Mouse (Mus musculus): ENCODE data around the gene Olfr31.
A peak's percentile ranks its signal among the peaks of the same experiment; 100 is the strongest.

DNA sequence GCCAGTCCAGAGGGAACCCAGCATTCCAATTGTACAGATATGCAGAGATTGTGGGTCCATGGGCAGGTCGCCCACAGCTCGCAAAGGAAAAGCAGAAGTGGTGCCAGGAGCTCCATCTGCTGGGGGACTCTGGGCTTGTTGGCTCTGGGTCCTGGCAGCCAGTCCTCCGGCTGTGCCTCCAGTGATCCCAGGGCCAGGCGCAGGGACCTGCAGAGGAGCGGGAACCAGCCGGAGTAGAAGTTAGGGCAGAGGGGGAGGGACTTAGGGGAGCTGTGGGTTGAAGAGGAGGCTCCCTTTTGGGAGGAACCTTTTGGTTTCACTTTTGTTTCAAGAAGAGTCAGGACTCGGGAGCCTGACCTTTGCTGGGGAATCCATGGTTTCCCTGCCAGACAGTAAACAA lies 28.2 kb upstream of the Olfr31 start:
- TF ChIP-seq POLR2A (IDR thresholded peaks at IDR 0.05; ENCODE audit: low read depth, low read length): no peak
- 0 out of 2 replicates have a peak, but pooled peaks have one; percentile 27 for TF ChIP-seq CTCF (IDR thresholded peaks at IDR 0.05; ENCODE audit: extremely low read depth, insufficient read length, insufficient replicate concordance, low read depth, low read length)
